ENCODE assay signal across 11 mouse cellular contexts in genomic region chr15:97802575-97802974, GRCm38 (mm10). TPM values are rescaled to one million over a fixed set of nuclear protein-coding genes. Genes with fewer than 3 reads are reported as not detected.
A peak's percentile ranks its signal among the peaks of the same experiment; 100 is the strongest.
DNase-seq lines count a peak whose midpoint lies in the region; ATAC-seq and TF ChIP-seq lines count a peak whose summit lies in the region.
"Had no signal": no experiment of that assay in that cellular context is flagged by ENCODE, and none has a peak within 500 bp of the region (broad histone marks: within the 10 kb centered on the region; RNA-seq: fewer than 3 reads in every experiment).

No protein-coding gene starts in this region.

- TF ChIP-seq EP300 in lung, postnatal 0 days (IDR thresholded peaks at IDR 0.05), result no peak
- TF ChIP-seq EP300 in stomach, postnatal 0 days (optimal IDR thresholded peaks at IDR 0.05), result no peak

- no peak overlapping the region for H3K9ac ChIP-seq in lung, embryonic 16.5 days (ENCODE audit: low read length)
- no peak overlapping the region for H3K9ac ChIP-seq in lung, postnatal 0 days (replicated peaks; ENCODE audit: low read depth)
- 0 out of 2 replicates have a peak overlapping the region, but pooled peaks have one; percentile 13 for H3K9ac ChIP-seq in forebrain, embryonic 12.5 days
- H3K9ac ChIP-seq in stomach, postnatal 0 days (ENCODE audit: low read length), result no peak overlapping the region
- H3K9ac ChIP-seq: embryonic facial prominence, embryonic 15.5 days; liver, embryonic 14.5 days had no signal

- H3K9me3 ChIP-seq in lung, embryonic 16.5 days (ENCODE audit: control insufficient read depth, low read length), result no peaks in the 10 kb centered on the region
- H3K9me3 ChIP-seq in lung, postnatal 0 days (ENCODE audit: low read length), result no peaks in the 10 kb centered on the region
- H3K9me3 ChIP-seq in forebrain, embryonic 12.5 days, result no peaks in the 10 kb centered on the region
- no peaks in the 10 kb centered on the region for H3K9me3 ChIP-seq in stomach, postnatal 0 days (ENCODE audit: control insufficient read depth, low read length)
- H3K9me3 ChIP-seq: embryonic facial prominence, embryonic 15.5 days had no signal

- peaks cover 46% of the 10 kb centered on the region for H3K36me3 ChIP-seq in lung, embryonic 16.5 days (ENCODE audit: control insufficient read depth, insufficient read depth, low read length)
- H3K36me3 ChIP-seq in lung, postnatal 0 days (ENCODE audit: insufficient read depth, low read length), result peaks cover 53% of the 10 kb centered on the region
- peaks cover 49% of the 10 kb centered on the region for H3K36me3 ChIP-seq in forebrain, embryonic 12.5 days (replicated peaks)
- peaks cover 19% of the 10 kb centered on the region for H3K36me3 ChIP-seq in stomach, postnatal 0 days (ENCODE audit: control insufficient read depth, insufficient read depth, low read length)

- no peak overlapping the region for H3K4me2 ChIP-seq in lung, embryonic 16.5 days (ENCODE audit: low read depth, low read length)
- H3K4me2 ChIP-seq in lung, postnatal 0 days (replicated peaks; ENCODE audit: low read depth, low read length), result no peak overlapping the region
- peak overlapping the region; percentile 41 for H3K4me2 ChIP-seq in forebrain, embryonic 12.5 days
- no peak overlapping the region for H3K4me2 ChIP-seq in stomach, postnatal 0 days (replicated peaks; ENCODE audit: low read depth)
- H3K4me2 ChIP-seq: embryonic facial prominence, embryonic 15.5 days had no signal

- no peaks in the 10 kb centered on the region for H3K27me3 ChIP-seq in lung, embryonic 16.5 days (ENCODE audit: control insufficient read depth, insufficient read depth, low read depth, low read length)
- no peaks in the 10 kb centered on the region for H3K27me3 ChIP-seq in lung, postnatal 0 days (replicated peaks; ENCODE audit: insufficient read depth, low read length)
- no peaks in the 10 kb centered on the region for H3K27me3 ChIP-seq in forebrain, embryonic 12.5 days
- no peaks in the 10 kb centered on the region for H3K27me3 ChIP-seq in stomach, postnatal 0 days (ENCODE audit: control insufficient read depth, insufficient read depth, low read length)
- H3K27me3 ChIP-seq: embryonic facial prominence, embryonic 15.5 days had no signal

- H3K27ac ChIP-seq in lung, embryonic 16.5 days (ENCODE audit: low read length), result no peak overlapping the region
- no peak overlapping the region for H3K27ac ChIP-seq in lung, postnatal 0 days (ENCODE audit: low read length)
- H3K27ac ChIP-seq in forebrain, embryonic 12.5 days, result 0 out of 2 replicates have a peak overlapping the region, but pooled peaks have one; percentile 37
- H3K27ac ChIP-seq in stomach, postnatal 0 days (replicated peaks), result no peak overlapping the region
- H3K27ac ChIP-seq: embryonic facial prominence, embryonic 15.5 days; liver, embryonic 14.5 days had no signal

- intact Hi-C loops in left cerebral cortex, postnatal 36 days (cut with DNase I), result no loop called here

- no peak for DNase-seq in lung, postnatal 0 days (ENCODE audit: low spot score)
- DNase-seq in mesoderm, embryonic 11.5 days (ENCODE audit: low read depth, low spot score), result peak; percentile 71
- DNase-seq in stomach, postnatal 0 days (ENCODE audit: low spot score), result no peak
- DNase-seq in layer of hippocampus, postnatal 25 days (ENCODE audit: extremely low spot score in 1 of 2, low spot score in 1 of 2), result no peak
- no peak for DNase-seq in left cerebral cortex, postnatal 36 days (ENCODE audit: low spot score in 2 of 2)
- no peak for DNase-seq in left cerebral cortex, adult 8-10 months (ENCODE audit: low spot score in 2 of 2)
- DNase-seq: right cerebral cortex, adult 18-20 months had no signal

- peak; percentile 32; the same call in 1 of the 2 replicates for ATAC-seq in lung, embryonic 16.5 days (ENCODE audit: low read depth)
- ATAC-seq in lung, postnatal 0 days, result no peak
- ATAC-seq in forebrain, embryonic 12.5 days (ENCODE audit: low FRiP score), result peak; percentile 63; the same call in 1 of the 2 replicates
- peak; percentile 33; the same call in 1 of the 2 replicates for ATAC-seq in stomach, postnatal 0 days (ENCODE audit: low FRiP score, low TSS enrichment)

- no peak for TF ChIP-seq CTCF in lung, postnatal 0 days (IDR thresholded peaks at IDR 0.05)
- no peak for TF ChIP-seq CTCF in stomach, postnatal 0 days (IDR thresholded peaks at IDR 0.05; ENCODE audit: low read depth)

- 38% methylated on average over 13 of the region's 13 CpGs for WGBS in lung, embryonic 16.5 days
- 41% methylated on average over 13 of the region's 13 CpGs for WGBS in lung, postnatal 0 days
- 13% methylated on average over 13 of the region's 13 CpGs for WGBS in forebrain, embryonic 12.5 days
- WGBS in stomach, postnatal 0 days, result 41% methylated on average over 13 of the region's 13 CpGs

- no peaks in the 10 kb centered on the region for H3K4me1 ChIP-seq in lung, embryonic 16.5 days (replicated peaks; ENCODE audit: control insufficient read depth, insufficient read depth, low read length)
- no peaks in the 10 kb centered on the region for H3K4me1 ChIP-seq in lung, postnatal 0 days (ENCODE audit: insufficient read depth, low read depth, low read length)
- H3K4me1 ChIP-seq in forebrain, embryonic 12.5 days, result peaks cover 31% of the 10 kb centered on the region
- no peaks in the 10 kb centered on the region for H3K4me1 ChIP-seq in stomach, postnatal 0 days (replicated peaks; ENCODE audit: control insufficient read depth, insufficient read depth)
- H3K4me1 ChIP-seq: embryonic facial prominence, embryonic 15.5 days had no signal

- no peak overlapping the region for H3K4me3 ChIP-seq in lung, embryonic 16.5 days (ENCODE audit: low read length)
- H3K4me3 ChIP-seq in lung, postnatal 0 days (ENCODE audit: low read depth, low read length), result no peak overlapping the region
- H3K4me3 ChIP-seq in forebrain, embryonic 12.5 days (replicated peaks), result peak overlapping the region; percentile 22
- H3K4me3 ChIP-seq in stomach, postnatal 0 days (ENCODE audit: low read depth, low read length), result no peak overlapping the region
- H3K4me3 ChIP-seq: embryonic facial prominence, embryonic 15.5 days had no signal

RNA-seq across cellular contexts. Expression of gene Slc48a1, which starts 24.3 kb away (rescaled TPM):
- 46.8 and 49.5 TPM in 2 replicates for polyA plus RNA-seq in lung, embryonic 16.5 days (2015; fragmentation: Nextera tagmentation; extraction: Ambion mirVana)
- 69.5 and 75.7 TPM in 2 replicates for polyA plus RNA-seq in lung, postnatal 0 days (2015; fragmentation: Nextera tagmentation; extraction: Ambion mirVana)
- 36.6 and 38.1 TPM in 2 replicates for polyA plus RNA-seq in forebrain, embryonic 12.5 days (2016; fragmentation: Nextera tagmentation; extraction: Ambion mirVana)
- 36.7 and 40.7 TPM in 2 replicates for polyA plus RNA-seq in stomach, postnatal 0 days (2015; fragmentation: Nextera tagmentation; extraction: Ambion mirVana)
- 100 to 1,000 TPM; 151 to 169 TPM for total RNA-seq in layer of hippocampus, postnatal 25 days (2021)
- 100 to 1,000 TPM; 165 to 196 TPM for total RNA-seq in left cerebral cortex, postnatal 36 days (2021)
- 100 to 1,000 TPM; 149 to 181 (median 177) TPM for total RNA-seq in left cerebral cortex, adult 8-10 months (2022)

RNA-seq across cellular contexts. Expression of gene Rapgef3, which starts 34.8 kb away (rescaled TPM):
- polyA plus RNA-seq in lung, embryonic 16.5 days (2015; fragmentation: Nextera tagmentation; extraction: Ambion mirVana), result 20.8 and 22.7 TPM in 2 replicates
- 18.7 and 25.5 TPM in 2 replicates for polyA plus RNA-seq in lung, postnatal 0 days (2015; fragmentation: Nextera tagmentation; extraction: Ambion mirVana)
- polyA plus RNA-seq in forebrain, embryonic 12.5 days (2016; fragmentation: Nextera tagmentation; extraction: Ambion mirVana), result 6.2 and 6.3 TPM in 2 replicates
- polyA plus RNA-seq in stomach, postnatal 0 days (2015; fragmentation: Nextera tagmentation; extraction: Ambion mirVana), result 3.2 and 4.2 TPM in 2 replicates
- 10 to 100 TPM; 36.3 to 40.3 TPM for total RNA-seq in layer of hippocampus, postnatal 25 days (2021)
- total RNA-seq in left cerebral cortex, postnatal 36 days (2021), result 10 to 100 TPM; 35.7 to 52.9 TPM
- 10 to 100 TPM; 38.3 to 61.9 (median 47.0) TPM for total RNA-seq in left cerebral cortex, adult 8-10 months (2022)

RNA-seq across cellular contexts. Expression of gene Hdac7, which starts 41.7 kb away (rescaled TPM):
- 44.2 and 48.5 TPM in 2 replicates for polyA plus RNA-seq in lung, embryonic 16.5 days (2015; fragmentation: Nextera tagmentation; extraction: Ambion mirVana)
- 43.2 and 52.1 TPM in 2 replicates for polyA plus RNA-seq in lung, postnatal 0 days (2015; fragmentation: Nextera tagmentation; extraction: Ambion mirVana)
- 23.7 and 24.1 TPM in 2 replicates for polyA plus RNA-seq in forebrain, embryonic 12.5 days (2016; fragmentation: Nextera tagmentation; extraction: Ambion mirVana)
- 8.0 and 9.4 TPM in 2 replicates for polyA plus RNA-seq in stomach, postnatal 0 days (2015; fragmentation: Nextera tagmentation; extraction: Ambion mirVana)
- total RNA-seq in layer of hippocampus, postnatal 25 days (2021), result 10 to 100 TPM; 15.6 to 30.1 TPM
- total RNA-seq in left cerebral cortex, postnatal 36 days (2021), result 10 to 100 TPM; 21.4 to 36.4 TPM
- total RNA-seq in left cerebral cortex, adult 8-10 months (2022), result 10 to 100 TPM; 27.7 to 34.7 (median 32.9) TPM
